Mouse (Mus musculus) megakaryocyte, embryonic 14.5 days (primary cell): ENCODE data around the gene Cldn14.

ENCODE experiments used
- FLI1 ChIP-seq: IDR thresholded peaks from 2 replicates; pipeline ENCODE4 v1.6.1; 2012; ENCODE audit warnings: low read length, inconsistent platforms, mixed read lengths
- GATA1 ChIP-seq: IDR thresholded peaks from 3 replicates; pipeline ENCODE4 v1.6.1; 2012; ENCODE audit warnings: mixed read lengths, low read length, inconsistent platforms, borderline replicate concordance

- no peak for TF ChIP-seq GATA1
- TF ChIP-seq FLI1, result no peak
These were observed 37.6 kb downstream of the Cldn14 start for GRCm38 (mm10) chr16:93971046-93971445.
